Mouse (Mus musculus): Measurements from ENCODE around the gene Tubgcp6.

- no peak for TF ChIP-seq CTCF (IDR thresholded peaks at IDR 0.05; ENCODE audit: low read depth)
- TF ChIP-seq EP300 (IDR thresholded peaks at IDR 0.05; ENCODE audit: low read depth) = no peak
Observed at GRCm38 (mm10) chr15:89060811-89061460, 62.0 kb downstream of the Tubgcp6 start.
